In the genomic region with DNA sequence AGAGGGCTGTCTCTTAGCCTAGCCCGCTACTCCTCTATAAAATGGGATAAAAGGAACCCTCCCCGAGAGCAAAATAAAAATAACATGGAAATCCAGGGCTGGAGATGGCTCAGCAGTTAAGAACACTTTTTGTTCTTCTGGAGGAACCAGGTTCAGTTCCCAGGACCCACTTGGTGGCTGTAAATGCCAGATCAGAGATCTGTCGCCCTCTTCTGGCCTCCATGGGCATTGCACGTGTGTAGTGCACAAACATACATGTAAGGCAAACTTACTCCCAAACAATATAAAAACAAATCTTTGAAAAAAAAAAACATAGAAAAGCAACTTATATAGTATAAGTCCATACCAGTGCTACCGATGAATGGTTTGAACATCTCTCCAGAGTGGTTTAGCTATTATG, we compare ENCODE assay signal across 9 mouse cellular contexts.
DNase-seq lines count a peak whose midpoint lies in the region; ATAC-seq and TF ChIP-seq lines count a peak whose summit lies in the region.
"Had no signal": no experiment of that assay in that cellular context is flagged by ENCODE, and none has a peak within 500 bp of the region (broad histone marks: within the 10 kb centered on the region; RNA-seq: fewer than 3 reads in every experiment).

No protein-coding gene starts in this region.

- H3K4me1 ChIP-seq in heart, postnatal 0 days (ENCODE audit: control insufficient read depth, insufficient read depth), result no peaks in the 10 kb centered on the region

- no peak for ATAC-seq in heart, postnatal 0 days (ENCODE audit: insufficient read depth, low read depth)
- no peak for ATAC-seq in Patski
- peak; percentile 63 for ATAC-seq in granulocyte monocyte progenitor cell, adult 5-6 weeks (replicated peaks; ENCODE audit: poor library complexity, severe bottlenecking)

- intact Hi-C loops in heart, postnatal 25 days (cut with DNase I), result loop anchor here (10.0 kb wide), 1 partner anchor 308 kb away; no protein-coding TSS in a partner anchor

- DNase-seq in heart, postnatal 0 days (ENCODE audit: low spot score), result no peak
- no peak for DNase-seq in heart, postnatal 25 days (ENCODE audit: low spot score)
- DNase-seq in A20 (ENCODE audit: low read depth, low spot score) (peak; percentile 69), Patski (ENCODE audit: low read depth, low spot score) (no peak)
- DNase-seq in skeletal muscle tissue, adult 2 months (ENCODE audit: low read depth, low spot score), result peak; percentile 12
- DNase-seq in ovary, postnatal 14 days (ENCODE audit: low spot score), result no peak
- DNase-seq in frontal cortex, postnatal 10 days (ENCODE audit: low spot score in 2 of 2), result no peak

- no peaks in the 10 kb centered on the region for H3K27me3 ChIP-seq in heart, postnatal 0 days (ENCODE audit: control insufficient read depth, insufficient read depth, low read length)
- H3K27me3 ChIP-seq in Patski, result peaks cover 6% of the 10 kb centered on the region

- H3K9me3 ChIP-seq in heart, postnatal 0 days (replicated peaks; ENCODE audit: control insufficient read depth, low read length), result no peaks in the 10 kb centered on the region
- H3K9me3 ChIP-seq: embryonic facial prominence, embryonic 13.5 days had no signal

- no peak overlapping the region for H3K27ac ChIP-seq in heart, postnatal 0 days (ENCODE audit: low read depth)
- H3K27ac ChIP-seq: embryonic facial prominence, embryonic 13.5 days had no signal

- H3K4me3 ChIP-seq in heart, postnatal 0 days (ENCODE audit: low read depth, low read length), result no peak overlapping the region
- H3K4me3 ChIP-seq: embryonic facial prominence, embryonic 13.5 days had no signal

- in situ Hi-C loops in Patski (cut with MboI; ENCODE audit: low pct_unique_long_range_greater_than_20kb), result loop anchor here (5.0 to 10.0 kb wide), 2 partner anchors 211 to 318 kb away; partner anchors contain the start of gene Spdya

- CTCF ChIA-PET in Patski (lab: Charles Lee), result interaction anchor here (1.2 to 3.0 kb wide), 7 partner anchors 10 to 224 kb away, joined by 3 to 14 read pairs (median 4); no protein-coding TSS in a partner anchor

- no peak overlapping the region for H3K9ac ChIP-seq in heart, postnatal 0 days (replicated peaks; ENCODE audit: low read depth, low read length)
- H3K9ac ChIP-seq: embryonic facial prominence, embryonic 13.5 days had no signal

- no peak overlapping the region for H3K4me2 ChIP-seq in heart, postnatal 0 days (ENCODE audit: low read depth, low read length)
- H3K4me2 ChIP-seq: embryonic facial prominence, embryonic 13.5 days had no signal

- POLR2A ChIA-PET in Patski (lab: Charles Lee), result no interaction called here

- peak; percentile 48 for TF ChIP-seq CTCF in heart, postnatal 0 days (IDR thresholded peaks at IDR 0.05; ENCODE audit: low read depth)
- peak; percentile 72 for TF ChIP-seq CTCF in Patski (IDR thresholded peaks at IDR 0.05)

- 63% methylated on average over 5 of the region's 5 CpGs for WGBS in heart, postnatal 0 days

- no peak for TF ChIP-seq EP300 in heart, postnatal 0 days (IDR thresholded peaks at IDR 0.05; ENCODE audit: low read depth)

- H3K36me3 ChIP-seq in heart, postnatal 0 days (replicated peaks; ENCODE audit: control insufficient read depth, insufficient read depth, low read length), result no peaks in the 10 kb centered on the region
- H3K36me3 ChIP-seq: embryonic facial prominence, embryonic 13.5 days had no signal

Comparison
In these comparisons a context has a peak if more than half of its experiments do, and no peak if none do; other contexts are left out.
1. DNase-seq: peak in A20 (single experiment) and skeletal muscle tissue, adult 2 months (single experiment); none in heart, postnatal 0 days (single experiment), heart, postnatal 25 days (single experiment), Patski (single experiment), ovary, postnatal 14 days (single experiment) and frontal cortex, postnatal 10 days (0 of 2).